Comparison of ENCODE assay signal across 17 mouse cellular contexts in genomic region chr1:155423801-155424200, GRCm38 (mm10).
"Had no signal": no experiment of that assay in that cellular context is flagged by ENCODE, and none has a peak within 500 bp of the region (broad histone marks: within the 10 kb centered on the region; RNA-seq: fewer than 3 reads in every experiment).

No protein-coding gene starts in this region.

- ATAC-seq: hindbrain, embryonic 16.5 days; inflammation-experienced regulatory T-cells, adult 6 months; intestine, embryonic 15.5 days; intestine, postnatal 0 days; liver, embryonic 12.5 days had no signal

- DNase-seq: gastrocnemius, postnatal 10 days; gastrocnemius, postnatal 25 days; heart, adult 2 months; heart, postnatal 10 days; heart, postnatal 4 days; kidney, adult 18-20 months; kidney, adult 8-10 months; kidney, postnatal 10 days; kidney, postnatal 25 days; kidney, postnatal 4 days; left cerebral cortex, postnatal 4 days; lung, adult 18-20 months had no signal
